Mouse (Mus musculus): ENCODE results near the gene Rbks. TPM values are rescaled to one million over a fixed set of nuclear protein-coding genes. Genes with fewer than 3 reads are reported as not detected.
A peak's percentile ranks its signal among the peaks of the same experiment; 100 is the strongest.

The Rbks gene
- polyA plus RNA-seq, 1 experiment from 2014 or later = 4.2 TPM

DNA sequence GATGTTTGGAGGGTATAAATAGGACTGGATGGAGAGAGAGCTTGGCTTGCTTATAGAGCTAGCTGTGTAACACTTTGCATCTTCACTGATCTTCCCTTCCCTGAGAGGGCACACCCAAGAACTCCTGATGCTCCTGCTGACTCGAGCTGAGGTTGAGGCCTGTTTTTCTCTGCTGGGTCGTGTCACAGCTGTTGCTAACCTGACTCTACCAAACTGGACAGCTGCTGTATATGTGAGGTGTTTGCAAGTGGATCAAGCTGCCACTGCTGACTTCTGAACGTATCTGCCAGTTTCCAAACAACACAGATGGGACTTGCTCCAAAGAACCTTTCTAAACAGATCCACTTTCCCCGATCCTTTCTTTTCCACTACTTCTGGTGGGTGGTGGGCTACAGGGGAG lies 9.4 kb upstream of the Rbks start:
- H3K9ac ChIP-seq = no peak overlapping the region
- no peaks in the 10 kb centered on the region for H3K9me3 ChIP-seq (replicated peaks)
- H3K27me3 ChIP-seq = no peaks in the 10 kb centered on the region
- no peak for ATAC-seq (ENCODE audit: insufficient number of reproducible peaks, low FRiP score, low TSS enrichment, low read depth)
- no peaks in the 10 kb centered on the region for H3K4me1 ChIP-seq
- no peak overlapping the region for H3K4me3 ChIP-seq (replicated peaks)
- no peak overlapping the region for H3K27ac ChIP-seq (replicated peaks)
- peaks cover 9% of the 10 kb centered on the region for H3K36me3 ChIP-seq
- H3K4me2 ChIP-seq (replicated peaks) = no peak overlapping the region
- WGBS = 69% methylated on average over 4 of the region's 4 CpGs

DNA sequence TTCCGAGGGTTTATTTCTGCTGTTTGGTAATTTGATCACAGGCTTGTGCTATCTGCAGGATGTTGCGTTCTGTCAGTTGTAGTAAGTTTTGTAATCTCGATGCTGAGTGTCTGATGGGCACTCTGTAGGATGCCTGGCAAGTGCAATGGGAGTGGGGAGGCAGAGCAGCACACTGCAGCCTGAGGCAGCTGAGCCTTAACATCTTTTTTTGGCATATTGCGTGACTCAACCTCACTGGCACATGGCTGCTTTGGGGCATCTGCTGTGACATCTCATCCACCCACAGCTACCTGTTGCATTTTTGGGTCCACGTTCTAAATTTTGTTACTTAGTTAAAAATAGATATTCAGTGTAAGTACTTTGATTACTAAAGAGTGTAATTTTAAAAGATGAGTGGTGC lies 7.5 kb upstream of the Rbks start:
- WGBS = 80% methylated on average over 5 of the region's 5 CpGs
- Histone ChIP-seq H3K36me3 (peaks cover 9% of the 10 kb centered on the region), H3K27ac (replicated peaks) (no peak overlapping the region), H3K27me3 (no peaks in the 10 kb centered on the region), H3K9me3 (replicated peaks) (no peaks in the 10 kb centered on the region), H3K9ac (no peak overlapping the region), H3K4me2 (replicated peaks) (no peak overlapping the region), H3K4me3 (replicated peaks) (no peak overlapping the region), H3K4me1 (no peaks in the 10 kb centered on the region)
- no peak for ATAC-seq (ENCODE audit: insufficient number of reproducible peaks, low FRiP score, low TSS enrichment, low read depth)

GRCm38 (mm10) chr5:31699397-31699796 lies 2.0 kb upstream of the Rbks start:
- H3K36me3 ChIP-seq = peaks cover 9% of the 10 kb centered on the region
- ATAC-seq (ENCODE audit: insufficient number of reproducible peaks, low FRiP score, low TSS enrichment, low read depth) = no peak

DNA sequence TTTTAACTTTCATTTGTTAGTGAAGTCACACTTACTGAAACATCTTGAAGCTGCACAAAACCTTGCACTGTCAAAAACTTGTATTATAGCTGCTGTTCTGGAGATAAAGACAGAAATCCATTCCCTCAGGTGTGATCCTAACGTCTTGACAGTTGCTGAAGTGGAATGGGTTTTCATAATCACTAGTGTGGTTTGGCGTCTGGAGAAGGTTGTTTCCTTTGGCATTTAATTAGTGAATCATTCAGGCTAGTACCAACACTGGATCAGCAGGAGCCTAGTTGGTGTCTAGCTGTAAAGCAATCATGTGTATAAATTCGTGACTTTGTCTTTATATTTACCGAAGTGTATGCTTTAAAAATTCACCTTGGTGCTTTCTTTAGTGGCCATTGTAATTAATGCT lies 1.5 kb upstream of the Rbks start:
- peaks cover 10% of the 10 kb centered on the region for H3K4me1 ChIP-seq
- 45% methylated on average over 4 of the region's 4 CpGs for WGBS

More at GRCm38 (mm10) chr5:31699397-31699796, 2.0 kb upstream of the Rbks start:
- H3K9ac ChIP-seq = no peak overlapping the region
- no peak overlapping the region for H3K27ac ChIP-seq (replicated peaks)
- H3K4me3 ChIP-seq (replicated peaks) = no peak overlapping the region
- no peaks in the 10 kb centered on the region for H3K27me3 ChIP-seq
- H3K4me2 ChIP-seq (replicated peaks) = no peak overlapping the region
- no peaks in the 10 kb centered on the region for H3K9me3 ChIP-seq (replicated peaks)
- H3K4me1 ChIP-seq = peaks cover 10% of the 10 kb centered on the region

GRCm38 (mm10) chr5:31698297-31698726 lies 885 bp upstream of the Rbks start:
- no peaks in the 10 kb centered on the region for H3K27me3 ChIP-seq
- H3K4me3 ChIP-seq (replicated peaks) = peak overlapping the region; percentile 80
- peak overlapping the region; percentile 88 for H3K27ac ChIP-seq (replicated peaks)
- peaks cover 10% of the 10 kb centered on the region for H3K4me1 ChIP-seq
- 2% methylated on average over 16 of the region's 16 CpGs for whole genome bisulfite sequencing
- ATAC-seq (ENCODE audit: insufficient number of reproducible peaks, low FRiP score, low TSS enrichment, low read depth) = peak; percentile 72
- H3K9ac ChIP-seq = peak overlapping the region; percentile 70
- peak overlapping the region; percentile 83 for H3K4me2 ChIP-seq (replicated peaks)
- H3K9me3 ChIP-seq (replicated peaks) = no peaks in the 10 kb centered on the region
- peaks cover 5% of the 10 kb centered on the region for H3K36me3 ChIP-seq

More for the DNA sequence above, 1.5 kb upstream of the Rbks start:
- ATAC-seq (ENCODE audit: insufficient number of reproducible peaks, low FRiP score, low TSS enrichment, low read depth) = no peak
- no peak overlapping the region; the same call in 1 of the 2 replicates for H3K27ac ChIP-seq (replicated peaks)
- 0 out of 2 replicates have a peak overlapping the region, but pooled peaks have one; percentile 83 for H3K4me2 ChIP-seq (replicated peaks)
- H3K36me3 ChIP-seq = peaks cover 8% of the 10 kb centered on the region
- no peaks in the 10 kb centered on the region for H3K9me3 ChIP-seq (replicated peaks)
- no peaks in the 10 kb centered on the region for H3K27me3 ChIP-seq
- no peak overlapping the region for H3K9ac ChIP-seq
- H3K4me3 ChIP-seq (replicated peaks) = no peak overlapping the region

- Histone ChIP-seq H3K27me3 (no peaks in the 10 kb centered on the region), H3K27ac (replicated peaks) (peak within 1 kb of the TSS; percentile 88), H3K36me3 (peaks cover 3% of the 10 kb centered on the region; the same call in 1 of the 2 replicates), H3K4me1 (peaks cover 10% of the 10 kb centered on the region), H3K4me2 (replicated peaks) (peak within 1 kb of the TSS; percentile 83), H3K4me3 (replicated peaks) (peak within 1 kb of the TSS; percentile 80), H3K9me3 (replicated peaks) (no peaks in the 10 kb centered on the region), H3K9ac (peak within 1 kb of the TSS; percentile 70)
- peak; percentile 94 for ATAC-seq (ENCODE audit: insufficient number of reproducible peaks, low FRiP score, low TSS enrichment, low read depth)
- WGBS = under 1% methylated on average over 71 of the region's 71 CpGs
Measured at GRCm38 (mm10) chr5:31697644-31698296, 343 bp upstream of the Rbks start, which contains the start of gene Babam2. TSS of gene Babam2 (plus strand) at chr5:31697684.

DNA sequence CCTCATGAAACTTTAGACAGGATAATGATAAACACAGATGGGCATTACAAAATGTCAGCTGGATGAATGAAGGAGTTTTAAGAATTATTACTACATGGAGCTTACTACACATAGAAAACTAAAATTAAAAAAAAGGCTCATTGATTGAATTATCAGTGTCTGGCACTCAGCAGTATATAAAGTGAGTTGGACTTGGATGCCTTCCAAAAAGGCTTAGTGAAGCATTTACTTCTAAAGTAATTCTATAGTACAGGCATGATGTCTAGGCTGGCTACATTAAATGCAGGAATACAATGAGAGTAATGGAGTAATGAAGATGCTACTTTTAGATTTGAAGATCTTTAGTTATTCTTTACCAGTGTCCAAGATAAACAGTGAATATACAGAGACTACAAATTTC lies 4.2 kb downstream of the Rbks start:
- no peak overlapping the region for H3K27ac ChIP-seq (replicated peaks)
- ATAC-seq (ENCODE audit: insufficient number of reproducible peaks, low FRiP score, low TSS enrichment, low read depth) = no peak
- H3K4me1 ChIP-seq = peaks cover 5% of the 10 kb centered on the region
- H3K36me3 ChIP-seq = no peaks in the 10 kb centered on the region
- no peaks in the 10 kb centered on the region for H3K9me3 ChIP-seq (replicated peaks)
- no peak overlapping the region for H3K4me2 ChIP-seq (replicated peaks)
- H3K9ac ChIP-seq = no peak overlapping the region
- no peak overlapping the region for H3K4me3 ChIP-seq (replicated peaks)
- H3K27me3 ChIP-seq = no peaks in the 10 kb centered on the region

DNA sequence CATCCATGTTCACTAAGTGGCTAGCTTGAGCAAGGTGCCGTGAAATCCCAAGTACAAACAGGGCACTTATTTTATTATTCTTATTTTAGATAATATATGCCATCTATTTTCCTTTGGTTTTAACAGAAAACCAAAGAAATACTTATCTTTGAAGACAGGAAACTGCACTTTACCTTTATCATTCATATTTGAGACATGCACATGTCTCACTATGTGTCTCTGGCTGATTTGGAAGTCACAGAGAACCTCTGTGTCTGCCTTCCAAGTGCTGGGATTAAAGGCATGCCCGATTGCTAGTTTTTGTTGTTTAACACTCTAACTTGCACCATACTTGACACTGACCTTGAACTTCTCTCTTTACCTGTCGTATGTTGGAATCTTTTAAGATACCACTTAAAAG lies 9.5 kb downstream of the Rbks start:
- no peak for ATAC-seq (ENCODE audit: insufficient number of reproducible peaks, low FRiP score, low TSS enrichment, low read depth)
- H3K36me3 ChIP-seq = no peaks in the 10 kb centered on the region
- H3K27ac ChIP-seq (replicated peaks) = no peak overlapping the region
- H3K9ac ChIP-seq = no peak overlapping the region
- H3K27me3 ChIP-seq = no peaks in the 10 kb centered on the region
- no peak overlapping the region for H3K4me2 ChIP-seq (replicated peaks)
- H3K9me3 ChIP-seq (replicated peaks) = no peaks in the 10 kb centered on the region
- WGBS = 89% methylated on average over 3 of the region's 3 CpGs
- no peak overlapping the region for H3K4me3 ChIP-seq (replicated peaks)
- H3K4me1 ChIP-seq = no peaks in the 10 kb centered on the region

- 51% methylated on average over 2 of the region's 2 CpGs for WGBS
Measured at GRCm38 (mm10) chr5:31686040-31686439, 11.4 kb downstream of the Rbks start.

DNA sequence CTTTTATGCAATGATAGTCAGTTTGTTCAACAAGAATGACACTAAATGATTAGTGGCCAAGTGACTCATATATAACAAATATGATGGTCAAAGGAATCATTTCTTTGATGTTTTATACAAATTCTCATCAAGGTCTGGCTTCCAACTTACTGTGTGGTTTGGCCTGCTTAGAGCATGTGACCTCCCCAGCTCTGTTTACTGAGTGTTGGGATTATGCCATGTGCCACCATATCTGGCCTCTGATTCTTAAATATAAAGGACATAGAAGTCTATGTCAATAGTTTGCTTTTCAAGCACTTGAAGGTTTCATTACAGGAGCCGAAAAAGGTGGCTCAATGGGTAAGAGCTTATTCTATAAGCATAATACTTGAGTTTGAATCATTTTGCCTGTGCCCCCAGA lies 15.1 kb downstream of the Rbks start:
- Histone ChIP-seq H3K4me1 (no peaks in the 10 kb centered on the region), H3K36me3 (no peaks in the 10 kb centered on the region), H3K4me3 (replicated peaks) (no peak overlapping the region), H3K9ac (no peak overlapping the region), H3K27ac (replicated peaks) (no peak overlapping the region), H3K27me3 (no peaks in the 10 kb centered on the region), H3K9me3 (replicated peaks) (no peaks in the 10 kb centered on the region), H3K4me2 (replicated peaks) (no peak overlapping the region)
- WGBS = 93% methylated on average over 1 of the region's 1 CpGs
- ATAC-seq (ENCODE audit: insufficient number of reproducible peaks, low FRiP score, low TSS enrichment, low read depth) = no peak

More at GRCm38 (mm10) chr5:31686040-31686439, 11.4 kb downstream of the Rbks start:
- Histone ChIP-seq H3K27me3 (no peaks in the 10 kb centered on the region), H3K36me3 (no peaks in the 10 kb centered on the region), H3K9me3 (replicated peaks) (no peaks in the 10 kb centered on the region), H3K4me2 (replicated peaks) (no peak overlapping the region), H3K27ac (replicated peaks) (no peak overlapping the region), H3K4me1 (no peaks in the 10 kb centered on the region), H3K4me3 (replicated peaks) (no peak overlapping the region), H3K9ac (no peak overlapping the region)
- ATAC-seq (ENCODE audit: insufficient number of reproducible peaks, low FRiP score, low TSS enrichment, low read depth) = no peak

- Histone ChIP-seq H3K4me1 (no peaks in the 10 kb centered on the region), H3K36me3 (no peaks in the 10 kb centered on the region), H3K9me3 (replicated peaks) (no peaks in the 10 kb centered on the region), H3K27me3 (no peaks in the 10 kb centered on the region), H3K27ac (replicated peaks) (no peak overlapping the region), H3K9ac (no peak overlapping the region), H3K4me2 (replicated peaks) (no peak overlapping the region), H3K4me3 (replicated peaks) (no peak overlapping the region)
- no peak for ATAC-seq (ENCODE audit: insufficient number of reproducible peaks, low FRiP score, low TSS enrichment, low read depth)
- 67% methylated on average over 4 of the region's 4 CpGs for WGBS
Measured at GRCm38 (mm10) chr5:31680183-31680582, 17.2 kb downstream of the Rbks start.

DNA sequence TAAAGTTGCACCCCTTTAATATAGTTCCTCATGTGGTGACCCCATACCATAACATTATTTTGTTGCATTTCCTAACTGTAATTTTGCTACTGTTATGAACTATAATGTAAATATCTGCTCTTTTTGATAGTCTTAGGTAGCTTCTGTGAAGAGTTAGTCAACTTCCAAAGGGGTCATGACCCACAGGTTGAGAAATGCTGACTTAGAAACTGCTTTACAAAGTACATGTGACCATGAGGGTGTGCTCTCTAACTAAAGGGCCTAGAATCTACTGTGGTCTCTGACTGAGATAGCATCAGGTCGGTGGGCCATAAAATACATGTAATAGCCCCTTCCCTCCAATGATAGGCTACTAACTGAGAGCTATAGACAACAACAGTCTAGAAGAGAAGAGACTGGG lies 19.4 kb downstream of the Rbks start:
- H3K9ac ChIP-seq = no peak overlapping the region
- ATAC-seq (ENCODE audit: insufficient number of reproducible peaks, low FRiP score, low TSS enrichment, low read depth) = no peak
- no peaks in the 10 kb centered on the region for H3K9me3 ChIP-seq (replicated peaks)
- no peaks in the 10 kb centered on the region for H3K27me3 ChIP-seq
- H3K4me3 ChIP-seq (replicated peaks) = no peak overlapping the region
- no peaks in the 10 kb centered on the region for H3K36me3 ChIP-seq
- 83% methylated on average over 1 of the region's 1 CpGs for WGBS
- no peaks in the 10 kb centered on the region for H3K4me1 ChIP-seq
- no peak overlapping the region for H3K27ac ChIP-seq (replicated peaks)
- no peak overlapping the region for H3K4me2 ChIP-seq (replicated peaks)

Data from embryonic facial prominence, embryonic 15.5 days (tissue).